Mouse (Mus musculus): ENCODE data around the gene Chrdl1. TPM values are rescaled to one million over a fixed set of nuclear protein-coding genes. Genes with fewer than 3 reads are reported as not detected.

Gene Chrdl1
- polyA plus RNA-seq (2014; fragmentation: Nextera tagmentation; extraction: Ambion mirVana), result 7.8 and 8.6 TPM in 2 replicates

DNA sequence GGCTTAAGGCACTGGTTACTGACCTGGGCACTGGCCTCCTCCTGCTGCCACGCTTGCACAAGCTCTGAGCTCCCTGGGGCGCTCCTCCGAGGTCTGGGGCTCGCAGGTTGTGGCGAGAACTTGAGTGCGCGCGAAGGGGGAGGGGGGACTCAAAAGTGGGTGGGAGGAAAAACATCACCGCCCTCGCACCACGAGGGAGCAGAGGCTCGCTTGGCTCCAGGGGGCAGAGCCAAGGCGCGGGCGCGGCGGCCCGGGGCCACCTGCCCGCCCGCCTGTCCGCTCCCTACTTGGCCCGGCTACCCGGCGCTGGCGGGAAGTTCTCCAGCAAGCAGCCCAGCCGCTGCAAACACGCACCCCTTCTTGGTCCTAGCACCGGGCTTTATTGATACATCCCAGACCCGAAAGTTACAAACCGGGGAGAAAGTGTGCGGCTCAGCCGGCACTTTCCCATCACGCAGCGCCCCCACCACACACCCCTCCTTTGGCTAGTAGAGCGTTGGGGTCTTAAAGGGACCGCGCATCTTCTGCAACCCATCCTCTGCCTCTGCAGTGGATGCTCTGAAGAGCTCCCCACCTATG lies at the start of gene Chrdl1:
Gene Chrdl1, minus strand, starts transcription at position 472 of the 579 bp plus-strand sequence.
- Histone ChIP-seq H3K4me1 (ENCODE audit: control insufficient read depth, insufficient read depth, low read length) (no peaks in the 10 kb centered on the region), H3K27me3 (ENCODE audit: control insufficient read depth, insufficient read depth, low read length) (0 out of 2 replicates have a peak, but pooled peaks cover 2% of the 10 kb centered on the region), H3K4me2 (ENCODE audit: low read depth, low read length) (peak within 1 kb of the TSS; percentile 53), H3K9me3 (replicated peaks; ENCODE audit: control insufficient read depth, low read length) (no peaks in the 10 kb centered on the region), H3K9ac (replicated peaks; ENCODE audit: low read length) (peak within 1 kb of the TSS; percentile 43), H3K36me3 (replicated peaks; ENCODE audit: control insufficient read depth, insufficient read depth, low read depth, low read length) (no peaks in the 10 kb centered on the region), H3K4me3 (ENCODE audit: low read depth, low read length) (peak within 1 kb of the TSS; percentile 39), H3K27ac (replicated peaks; ENCODE audit: low read depth, low read length) (no peak within 1 kb of the TSS)
- ATAC-seq (replicated peaks; ENCODE audit: insufficient number of reproducible peaks, low FRiP score, low TSS enrichment, low read depth) (peak; percentile 70), DNase-seq (ENCODE audit: low spot score) (peak; percentile 17)
- WGBS, result 14% methylated on average over 17 of the region's 37 CpGs

DNA sequence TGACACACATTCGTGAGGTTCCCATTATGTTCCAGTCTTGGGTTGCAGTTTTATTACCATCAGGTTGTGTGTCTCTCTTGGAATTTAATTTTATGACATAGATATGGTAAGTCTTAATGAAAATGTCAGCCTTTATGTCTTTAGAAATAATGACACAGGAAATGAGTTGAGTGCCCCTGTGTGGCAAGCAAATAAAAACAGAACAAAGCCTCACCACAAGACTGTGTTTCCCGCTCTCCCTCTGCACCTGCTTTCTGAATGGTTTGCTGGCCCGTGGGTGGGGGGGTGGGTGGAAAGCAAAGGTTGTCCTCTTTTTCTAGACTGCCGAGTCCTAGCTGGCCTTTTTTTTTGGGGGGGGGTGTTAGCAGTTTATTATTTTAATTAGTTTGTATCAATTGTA lies 48.6 kb upstream of the Chrdl1 start:
- no peaks in the 10 kb centered on the region for H3K36me3 ChIP-seq (replicated peaks; ENCODE audit: control insufficient read depth, insufficient read depth, low read depth, low read length)
- DNase-seq (ENCODE audit: low spot score), result no peak
- no peaks in the 10 kb centered on the region for H3K9me3 ChIP-seq (replicated peaks; ENCODE audit: control insufficient read depth, low read length)
- H3K9ac ChIP-seq (replicated peaks; ENCODE audit: low read length), result no peak overlapping the region
- no peak for ATAC-seq (replicated peaks; ENCODE audit: insufficient number of reproducible peaks, low FRiP score, low TSS enrichment, low read depth)
- H3K4me1 ChIP-seq (ENCODE audit: control insufficient read depth, insufficient read depth, low read length), result no peaks in the 10 kb centered on the region
- no peak overlapping the region for H3K4me3 ChIP-seq (ENCODE audit: low read depth, low read length)
- no peaks in the 10 kb centered on the region for H3K27me3 ChIP-seq (ENCODE audit: control insufficient read depth, insufficient read depth, low read length)
- no peak overlapping the region for H3K27ac ChIP-seq (replicated peaks; ENCODE audit: low read depth, low read length)
- no peak overlapping the region for H3K4me2 ChIP-seq (ENCODE audit: low read depth, low read length)
- WGBS, result 59% methylated on average over 4 of the region's 4 CpGs

DNA sequence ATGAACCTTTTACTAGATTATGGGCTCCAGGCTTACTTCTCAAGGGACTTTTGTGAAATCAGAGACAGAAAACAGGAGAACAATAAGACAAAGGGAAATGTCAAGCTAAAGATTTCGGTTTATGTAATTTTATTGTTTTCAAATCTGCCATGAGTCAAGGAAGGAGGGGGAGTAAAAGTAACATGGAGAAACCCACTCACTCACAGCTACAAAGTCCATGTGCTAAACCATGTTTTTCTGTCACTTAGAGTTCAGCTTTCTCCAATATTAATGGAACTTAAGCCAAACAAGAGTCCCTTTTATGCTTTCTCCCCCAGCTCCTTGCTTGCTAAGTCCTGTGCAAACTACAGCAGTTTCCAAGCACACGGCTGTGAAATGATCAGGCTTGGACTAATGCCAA lies 10.5 kb upstream of the Chrdl1 start:
- no peaks in the 10 kb centered on the region for H3K27me3 ChIP-seq (ENCODE audit: control insufficient read depth, insufficient read depth, low read length)
- H3K4me3 ChIP-seq (ENCODE audit: low read depth, low read length), result no peak overlapping the region
- H3K27ac ChIP-seq (replicated peaks; ENCODE audit: low read depth, low read length), result no peak overlapping the region
- ATAC-seq (replicated peaks; ENCODE audit: insufficient number of reproducible peaks, low FRiP score, low TSS enrichment, low read depth) (no peak), DNase-seq (ENCODE audit: low spot score) (no peak)
- no peaks in the 10 kb centered on the region for H3K9me3 ChIP-seq (replicated peaks; ENCODE audit: control insufficient read depth, low read length)
- H3K4me2 ChIP-seq (ENCODE audit: low read depth, low read length), result no peak overlapping the region
- no peaks in the 10 kb centered on the region for H3K4me1 ChIP-seq (ENCODE audit: control insufficient read depth, insufficient read depth, low read length)
- 59% methylated on average over 2 of the region's 2 CpGs for whole genome bisulfite sequencing
- no peaks in the 10 kb centered on the region for H3K36me3 ChIP-seq (replicated peaks; ENCODE audit: control insufficient read depth, insufficient read depth, low read depth, low read length)
- no peak overlapping the region for H3K9ac ChIP-seq (replicated peaks; ENCODE audit: low read length)

DNA sequence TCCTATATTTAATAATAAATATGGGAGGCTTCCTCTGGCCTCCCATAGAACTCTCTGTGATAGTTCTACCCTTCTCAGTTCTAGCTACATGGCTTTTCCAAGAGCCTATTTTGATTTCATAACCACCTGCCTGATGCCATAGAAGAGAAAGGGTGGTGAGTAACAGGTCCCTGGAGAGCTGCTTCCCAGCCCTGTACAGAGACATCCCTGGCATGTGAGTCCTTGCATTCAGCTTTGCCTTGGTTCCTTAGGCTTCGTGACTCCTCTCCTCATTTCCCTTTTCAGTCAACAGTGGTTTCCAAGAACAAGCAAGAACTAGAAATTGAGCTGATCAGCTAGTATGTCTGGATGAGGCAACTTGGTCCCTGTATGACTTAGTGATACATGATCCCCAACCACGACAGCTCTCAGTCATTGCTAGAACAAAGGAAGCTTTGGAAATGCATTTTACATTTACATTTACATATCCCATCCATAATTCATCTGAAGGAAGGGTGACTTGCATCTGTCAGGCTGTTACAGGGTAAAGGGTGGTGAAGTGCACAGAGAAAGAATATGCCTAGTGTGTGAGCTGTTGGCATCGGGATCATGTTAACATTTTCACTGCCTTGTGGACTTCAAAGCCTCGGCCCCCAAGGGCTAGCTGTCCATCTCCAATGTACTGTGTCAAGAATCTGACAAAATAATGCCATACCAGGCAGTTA lies 27.7 kb downstream of the Chrdl1 start:
- H3K4me1 ChIP-seq (ENCODE audit: control insufficient read depth, insufficient read depth, low read length), result no peaks in the 10 kb centered on the region
- H3K9me3 ChIP-seq (replicated peaks; ENCODE audit: control insufficient read depth, low read length), result no peaks in the 10 kb centered on the region
- no peak overlapping the region for H3K9ac ChIP-seq (replicated peaks; ENCODE audit: low read length)
- H3K4me3 ChIP-seq (ENCODE audit: low read depth, low read length), result no peak overlapping the region
- 66% methylated on average over 4 of the region's 4 CpGs for WGBS
- ATAC-seq (replicated peaks; ENCODE audit: insufficient number of reproducible peaks, low FRiP score, low TSS enrichment, low read depth) (no peak), DNase-seq (ENCODE audit: low spot score) (no peak)
- no peaks in the 10 kb centered on the region for H3K27me3 ChIP-seq (ENCODE audit: control insufficient read depth, insufficient read depth, low read length)
- no peaks in the 10 kb centered on the region for H3K36me3 ChIP-seq (replicated peaks; ENCODE audit: control insufficient read depth, insufficient read depth, low read depth, low read length)
- no peak overlapping the region for H3K27ac ChIP-seq (replicated peaks; ENCODE audit: low read depth, low read length)
- no peak overlapping the region for H3K4me2 ChIP-seq (ENCODE audit: low read depth, low read length)

DNA sequence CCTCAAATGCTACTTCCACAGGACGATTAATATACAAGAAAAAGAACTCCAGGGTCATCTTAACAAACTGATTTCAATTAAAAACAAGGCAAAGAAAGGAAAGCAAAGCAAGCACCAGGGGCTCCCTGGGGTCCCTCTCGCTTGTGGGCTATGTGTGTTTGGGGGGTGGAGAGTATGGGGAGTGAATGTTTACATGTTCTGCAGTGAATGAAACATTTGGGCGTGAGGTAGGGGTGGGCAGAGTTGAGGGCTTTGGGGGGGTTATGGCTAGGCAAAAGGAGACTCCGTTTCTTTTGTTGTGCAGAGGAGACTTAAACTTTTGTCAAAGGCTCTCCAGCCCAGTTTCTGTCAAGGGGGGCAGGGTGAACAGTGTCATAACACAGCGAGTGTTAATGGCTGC lies 46.8 kb downstream of the Chrdl1 start:
- ATAC-seq (replicated peaks; ENCODE audit: insufficient number of reproducible peaks, low FRiP score, low TSS enrichment, low read depth) (no peak), DNase-seq (ENCODE audit: low spot score) (no peak)
- H3K9ac ChIP-seq (replicated peaks; ENCODE audit: low read length), result no peak overlapping the region
- no peak overlapping the region for H3K4me3 ChIP-seq (ENCODE audit: low read depth, low read length)
- no peaks in the 10 kb centered on the region for H3K9me3 ChIP-seq (replicated peaks; ENCODE audit: control insufficient read depth, low read length)
- H3K36me3 ChIP-seq (replicated peaks; ENCODE audit: control insufficient read depth, insufficient read depth, low read depth, low read length), result no peaks in the 10 kb centered on the region
- 23% methylated on average over 5 of the region's 5 CpGs for WGBS
- H3K4me2 ChIP-seq (ENCODE audit: low read depth, low read length), result no peak overlapping the region
- H3K27me3 ChIP-seq (ENCODE audit: control insufficient read depth, insufficient read depth, low read length), result no peaks in the 10 kb centered on the region
- no peak overlapping the region for H3K27ac ChIP-seq (replicated peaks; ENCODE audit: low read depth, low read length)
- H3K4me1 ChIP-seq (ENCODE audit: control insufficient read depth, insufficient read depth, low read length), result no peaks in the 10 kb centered on the region

DNA sequence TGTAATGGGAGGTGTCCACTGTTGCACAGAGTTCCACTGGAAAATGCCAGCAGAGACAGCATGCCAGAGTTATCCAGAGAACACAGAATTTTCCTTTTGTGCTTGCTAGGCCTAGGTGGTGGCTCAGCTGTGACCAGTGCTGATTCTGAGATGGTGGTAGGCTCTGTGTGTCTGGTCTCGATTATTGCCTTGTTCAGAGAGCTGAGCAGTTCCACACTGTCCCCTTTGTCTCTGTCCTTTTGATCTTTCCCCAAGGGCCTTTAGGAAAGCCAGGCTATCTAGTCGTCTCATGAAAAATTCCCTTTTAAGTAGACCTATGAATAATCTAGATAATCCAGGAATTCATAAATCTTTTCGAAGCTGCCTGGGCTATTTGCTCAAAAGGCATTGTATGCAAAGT lies 47.3 kb downstream of the Chrdl1 start:
- no peak overlapping the region for H3K27ac ChIP-seq (replicated peaks; ENCODE audit: low read depth, low read length)
- H3K9ac ChIP-seq (replicated peaks; ENCODE audit: low read length), result no peak overlapping the region
- H3K27me3 ChIP-seq (ENCODE audit: control insufficient read depth, insufficient read depth, low read length), result no peaks in the 10 kb centered on the region
- no peak overlapping the region for H3K4me3 ChIP-seq (ENCODE audit: low read depth, low read length)
- no peaks in the 10 kb centered on the region for H3K9me3 ChIP-seq (replicated peaks; ENCODE audit: control insufficient read depth, low read length)
- WGBS, result 40% methylated on average over 3 of the region's 3 CpGs
- no peak for DNase-seq (ENCODE audit: low spot score)
- no peak for ATAC-seq (replicated peaks; ENCODE audit: insufficient number of reproducible peaks, low FRiP score, low TSS enrichment, low read depth)
- H3K36me3 ChIP-seq (replicated peaks; ENCODE audit: control insufficient read depth, insufficient read depth, low read depth, low read length), result no peaks in the 10 kb centered on the region
- no peaks in the 10 kb centered on the region for H3K4me1 ChIP-seq (ENCODE audit: control insufficient read depth, insufficient read depth, low read length)
- no peak overlapping the region for H3K4me2 ChIP-seq (ENCODE audit: low read depth, low read length)

DNA sequence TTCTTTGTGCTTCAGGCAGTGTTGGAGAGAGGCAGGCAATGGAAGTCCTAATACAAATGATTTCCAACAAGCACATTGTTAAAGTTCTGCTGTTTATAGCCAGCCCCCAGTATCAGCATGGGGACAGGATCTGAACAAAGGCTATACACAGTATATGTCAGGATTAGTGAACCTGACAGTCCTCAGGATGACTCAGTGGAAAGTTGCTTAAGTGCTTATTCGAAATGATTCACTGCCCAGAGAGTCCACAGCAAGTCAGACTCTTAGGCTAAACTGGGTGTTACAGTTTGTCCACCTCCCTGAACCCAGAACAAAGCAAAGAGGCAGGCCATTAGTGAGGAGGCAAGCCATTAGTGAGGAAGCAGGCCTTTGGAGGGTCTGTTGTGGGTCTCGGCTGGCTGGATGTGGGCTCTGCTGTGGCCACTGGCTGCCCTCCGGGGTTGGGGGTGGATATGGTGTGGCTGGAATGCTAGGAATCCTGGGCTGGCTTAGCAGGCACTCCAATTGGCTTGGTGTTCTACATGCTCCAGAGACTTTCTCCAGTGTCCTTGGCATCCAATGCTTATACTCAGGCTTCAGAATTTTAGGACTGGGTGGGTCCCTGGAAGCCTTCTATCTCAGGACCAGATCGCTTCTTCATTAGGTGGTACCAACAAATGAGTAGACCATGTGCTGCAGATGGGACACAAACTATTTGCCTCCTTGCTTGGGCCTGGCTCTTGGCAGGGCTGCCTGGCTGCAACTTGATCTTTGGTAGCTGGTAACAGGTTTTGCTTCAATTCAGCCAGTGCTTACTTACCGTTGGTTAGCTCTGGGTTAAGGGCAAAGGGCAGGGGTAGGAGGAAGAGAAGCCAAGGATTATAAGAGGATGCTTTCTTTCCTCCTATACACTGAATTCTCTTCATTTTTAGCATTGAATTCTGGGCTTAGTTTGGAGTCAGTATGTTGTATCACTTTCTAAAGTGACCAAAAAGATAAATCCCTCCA lies 49.3 kb downstream of the Chrdl1 start:
- H3K4me1 ChIP-seq (ENCODE audit: control insufficient read depth, insufficient read depth, low read length), result no peaks in the 10 kb centered on the region
- DNase-seq (ENCODE audit: low spot score) (no peak), ATAC-seq (replicated peaks; ENCODE audit: insufficient number of reproducible peaks, low FRiP score, low TSS enrichment, low read depth) (no peak; the same call in 1 of the 2 replicates)
- H3K27me3 ChIP-seq (ENCODE audit: control insufficient read depth, insufficient read depth, low read length), result no peaks in the 10 kb centered on the region
- H3K4me2 ChIP-seq (ENCODE audit: low read depth, low read length), result no peak overlapping the region
- no peak overlapping the region for H3K27ac ChIP-seq (replicated peaks; ENCODE audit: low read depth, low read length)
- H3K4me3 ChIP-seq (ENCODE audit: low read depth, low read length), result no peak overlapping the region
- no peak overlapping the region for H3K9ac ChIP-seq (replicated peaks; ENCODE audit: low read length)
- no peaks in the 10 kb centered on the region for H3K9me3 ChIP-seq (replicated peaks; ENCODE audit: control insufficient read depth, low read length)
- H3K36me3 ChIP-seq (replicated peaks; ENCODE audit: control insufficient read depth, insufficient read depth, low read depth, low read length), result no peaks in the 10 kb centered on the region
- 47% methylated on average over 5 of the region's 5 CpGs for WGBS
